Mouse (Mus musculus): ENCODE measurements around the gene Sergef. TPM values are rescaled to one million over a fixed set of nuclear protein-coding genes. Genes with fewer than 3 reads are reported as not detected.

The Sergef gene
- total and polyA plus RNA-seq, 2 experiments from 2014 or later, result 7.5 to 7.9 TPM

DNA sequence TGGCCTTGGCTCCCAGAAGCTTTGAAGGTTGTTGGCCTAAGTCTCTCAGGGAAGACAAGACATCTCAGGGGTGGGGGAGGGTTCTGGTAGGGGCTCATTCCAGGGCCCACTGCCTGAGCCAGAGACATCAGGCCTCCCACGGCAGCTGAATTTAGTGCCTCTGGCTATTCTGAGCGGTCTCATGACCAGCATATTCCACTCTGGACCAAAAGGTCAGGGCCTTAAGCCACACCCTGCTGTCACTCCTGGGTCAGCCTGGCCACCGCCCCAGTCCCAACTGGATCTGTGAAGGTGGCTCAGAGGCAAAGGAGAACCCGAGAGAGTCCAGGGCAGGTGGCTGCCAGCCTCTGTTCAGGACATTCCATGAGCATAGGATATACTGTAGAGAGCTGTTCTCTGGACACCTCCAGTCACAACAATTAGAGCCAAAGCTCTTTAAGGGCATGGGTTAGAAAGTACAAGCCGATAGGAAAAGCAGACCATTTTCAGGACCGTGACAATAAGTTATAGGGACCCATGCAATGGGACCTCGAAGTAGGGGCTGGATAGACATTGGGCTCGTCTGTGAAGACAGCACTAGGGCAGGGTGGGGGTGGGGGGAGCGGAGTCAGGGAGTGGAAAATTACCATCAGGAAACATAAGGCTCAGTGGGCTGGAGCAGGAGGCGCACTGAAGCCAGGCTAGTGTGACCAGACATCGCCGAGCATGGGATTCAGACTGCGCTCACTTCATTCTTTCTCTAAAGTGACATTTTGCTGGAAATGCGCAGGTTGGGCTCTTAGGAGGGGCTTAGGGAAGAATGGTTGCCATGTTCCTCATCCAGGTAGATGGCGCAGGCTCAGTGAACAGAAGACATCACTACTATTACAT is 235.8 kb downstream of the Sergef start:
- no peak for ATAC-seq (ENCODE audit: insufficient read depth, low read depth)
- TF ChIP-seq EP300 (IDR thresholded peaks at IDR 0.05; ENCODE audit: low read depth), result no peak
- no peak overlapping the region for H3K4me3 ChIP-seq (ENCODE audit: low read depth, low read length)
- no peak overlapping the region for H3K4me2 ChIP-seq (ENCODE audit: low read depth, low read length)
- no peak for DNase-seq (ENCODE audit: low spot score)
- no peaks in the 10 kb centered on the region for H3K4me1 ChIP-seq (ENCODE audit: control insufficient read depth, insufficient read depth)
- WGBS, result 76% methylated on average over 15 of the region's 15 CpGs
- H3K27ac ChIP-seq (ENCODE audit: low read depth), result no peak overlapping the region
- H3K36me3 ChIP-seq (replicated peaks; ENCODE audit: control insufficient read depth, insufficient read depth, low read length), result no peaks in the 10 kb centered on the region
- peaks cover 11% of the 10 kb centered on the region for H3K27me3 ChIP-seq (ENCODE audit: control insufficient read depth, insufficient read depth, low read length)
- no peaks in the 10 kb centered on the region for H3K9me3 ChIP-seq (replicated peaks; ENCODE audit: control insufficient read depth, low read length)
- H3K9ac ChIP-seq (replicated peaks; ENCODE audit: low read depth, low read length), result no peak overlapping the region

DNA sequence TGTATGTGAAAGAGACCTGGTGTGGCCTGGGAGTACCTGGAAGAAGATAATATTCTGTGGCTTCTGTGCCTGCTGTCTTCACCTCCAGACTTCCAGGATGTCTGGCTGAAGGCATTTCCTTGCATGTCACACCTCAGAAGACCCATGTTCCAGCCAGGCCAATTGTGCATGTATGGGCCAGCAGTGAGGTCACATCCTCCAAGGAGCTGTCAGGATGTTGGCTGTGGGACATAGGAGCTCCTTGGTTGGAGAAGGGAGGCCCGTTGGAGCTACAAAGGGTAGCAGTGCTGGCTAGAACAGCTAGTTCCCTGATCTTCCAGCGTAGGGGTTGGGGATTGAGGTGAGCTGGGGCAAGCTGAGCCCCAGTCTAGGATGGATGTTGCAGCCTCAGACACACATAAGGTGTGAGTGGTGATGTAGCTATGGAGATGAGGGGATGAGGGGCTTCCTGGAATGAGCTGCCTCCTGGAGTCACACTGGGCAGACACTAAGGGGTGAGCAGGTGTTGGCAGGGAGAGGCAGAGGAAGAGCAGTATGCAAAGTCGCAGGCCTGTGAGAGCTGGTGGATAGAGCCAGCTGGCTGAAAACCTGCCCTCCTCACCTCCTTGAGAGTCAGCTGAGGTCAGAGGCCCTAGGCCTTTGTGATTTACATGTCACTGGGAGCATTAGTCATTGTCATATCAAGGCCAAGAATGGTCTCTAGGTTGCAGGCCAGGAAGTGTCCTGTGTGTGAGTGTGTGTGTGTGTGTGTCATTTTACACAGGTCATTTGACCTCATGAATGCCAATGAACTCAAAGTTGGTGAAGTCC is 238.0 kb downstream of the Sergef start:
- ATAC-seq (ENCODE audit: insufficient read depth, low read depth) (no peak), DNase-seq (ENCODE audit: low spot score) (no peak)
- Histone ChIP-seq H3K9ac (replicated peaks; ENCODE audit: low read depth, low read length) (no peak overlapping the region), H3K4me3 (ENCODE audit: low read depth, low read length) (no peak overlapping the region), H3K27me3 (ENCODE audit: control insufficient read depth, insufficient read depth, low read length) (peaks cover 34% of the 10 kb centered on the region), H3K27ac (ENCODE audit: low read depth) (no peak overlapping the region), H3K9me3 (replicated peaks; ENCODE audit: control insufficient read depth, low read length) (no peaks in the 10 kb centered on the region), H3K4me1 (ENCODE audit: control insufficient read depth, insufficient read depth) (no peaks in the 10 kb centered on the region), H3K36me3 (replicated peaks; ENCODE audit: control insufficient read depth, insufficient read depth, low read length) (no peaks in the 10 kb centered on the region), H3K4me2 (ENCODE audit: low read depth, low read length) (no peak overlapping the region)
- WGBS, result 69% methylated on average over 3 of the region's 3 CpGs
- TF ChIP-seq CTCF (IDR thresholded peaks at IDR 0.05; ENCODE audit: low read depth), result no peak
- TF ChIP-seq EP300 (IDR thresholded peaks at IDR 0.05; ENCODE audit: low read depth), result no peak

DNA sequence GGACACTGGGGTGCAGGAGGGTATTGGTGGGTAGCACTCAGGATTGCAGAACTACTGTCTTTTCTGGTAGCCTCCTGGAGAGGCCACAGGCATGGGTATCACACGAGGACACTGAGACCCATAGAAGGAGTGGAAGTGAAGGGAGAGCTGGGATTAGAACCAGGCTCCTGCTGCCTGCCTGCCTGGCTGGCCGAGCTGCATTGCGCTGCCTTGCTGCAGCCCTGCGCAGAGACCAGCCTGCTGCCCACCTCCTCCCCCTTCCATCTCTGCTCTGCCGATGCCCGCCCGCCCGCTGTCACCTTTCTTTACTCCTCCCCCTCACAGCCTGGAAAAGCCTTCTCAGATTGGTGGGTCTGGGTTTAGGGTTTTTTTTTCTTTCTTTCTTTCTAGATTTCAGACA is 239.3 kb downstream of the Sergef start:
- no peaks in the 10 kb centered on the region for H3K36me3 ChIP-seq (replicated peaks; ENCODE audit: control insufficient read depth, insufficient read depth, low read length)
- H3K9me3 ChIP-seq (replicated peaks; ENCODE audit: control insufficient read depth, low read length), result no peaks in the 10 kb centered on the region
- DNase-seq (ENCODE audit: low spot score) (no peak), ATAC-seq (ENCODE audit: insufficient read depth, low read depth) (no peak)
- 40% methylated on average over 8 of the region's 8 CpGs for WGBS
- no peak overlapping the region for H3K4me3 ChIP-seq (ENCODE audit: low read depth, low read length)
- no peak overlapping the region for H3K4me2 ChIP-seq (ENCODE audit: low read depth, low read length)
- peaks cover 7% of the 10 kb centered on the region; the same call in 1 of the 2 replicates for H3K4me1 ChIP-seq (ENCODE audit: control insufficient read depth, insufficient read depth)
- no peak for TF ChIP-seq CTCF (IDR thresholded peaks at IDR 0.05; ENCODE audit: low read depth)
- no peak for TF ChIP-seq EP300 (IDR thresholded peaks at IDR 0.05; ENCODE audit: low read depth)
- peaks cover 46% of the 10 kb centered on the region for H3K27me3 ChIP-seq (ENCODE audit: control insufficient read depth, insufficient read depth, low read length)
- no peak overlapping the region for H3K9ac ChIP-seq (replicated peaks; ENCODE audit: low read depth, low read length)
- H3K27ac ChIP-seq (ENCODE audit: low read depth), result no peak overlapping the region

DNA sequence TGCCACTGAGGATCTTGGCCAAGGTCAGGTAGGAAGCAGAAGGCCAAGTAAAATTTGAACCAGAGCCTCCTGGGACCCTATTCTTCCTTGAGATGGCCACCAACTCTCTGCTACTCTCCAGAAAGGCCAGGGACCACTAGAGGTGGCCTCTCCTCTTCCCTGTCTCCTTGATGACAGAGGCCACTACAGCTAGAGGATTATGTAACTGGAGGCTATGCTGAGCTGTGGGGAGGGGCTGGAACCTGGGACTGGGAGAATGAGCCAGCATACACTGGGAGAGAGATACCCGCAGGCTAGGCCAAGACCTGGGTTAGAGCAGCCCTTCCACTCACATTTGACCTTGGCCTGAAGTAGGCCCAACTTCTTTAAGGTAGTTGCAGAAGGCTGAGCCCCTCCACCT is 239.9 kb downstream of the Sergef start:
- no peak overlapping the region for H3K4me3 ChIP-seq (ENCODE audit: low read depth, low read length)
- no peak overlapping the region for H3K4me2 ChIP-seq (ENCODE audit: low read depth, low read length)
- H3K27ac ChIP-seq (ENCODE audit: low read depth), result no peak overlapping the region
- H3K9me3 ChIP-seq (replicated peaks; ENCODE audit: control insufficient read depth, low read length), result no peaks in the 10 kb centered on the region
- 94% methylated on average over 1 of the region's 1 CpGs for WGBS
- no peak for DNase-seq (ENCODE audit: low spot score)
- no peaks in the 10 kb centered on the region for H3K36me3 ChIP-seq (replicated peaks; ENCODE audit: control insufficient read depth, insufficient read depth, low read length)
- ATAC-seq (ENCODE audit: insufficient read depth, low read depth), result no peak
- peaks cover 7% of the 10 kb centered on the region; the same call in 1 of the 2 replicates for H3K4me1 ChIP-seq (ENCODE audit: control insufficient read depth, insufficient read depth)
- no peak overlapping the region for H3K9ac ChIP-seq (replicated peaks; ENCODE audit: low read depth, low read length)
- peaks cover 53% of the 10 kb centered on the region for H3K27me3 ChIP-seq (ENCODE audit: control insufficient read depth, insufficient read depth, low read length)
- TF ChIP-seq EP300 (IDR thresholded peaks at IDR 0.05; ENCODE audit: low read depth) (no peak), CTCF (IDR thresholded peaks at IDR 0.05; ENCODE audit: low read depth) (no peak)

DNA sequence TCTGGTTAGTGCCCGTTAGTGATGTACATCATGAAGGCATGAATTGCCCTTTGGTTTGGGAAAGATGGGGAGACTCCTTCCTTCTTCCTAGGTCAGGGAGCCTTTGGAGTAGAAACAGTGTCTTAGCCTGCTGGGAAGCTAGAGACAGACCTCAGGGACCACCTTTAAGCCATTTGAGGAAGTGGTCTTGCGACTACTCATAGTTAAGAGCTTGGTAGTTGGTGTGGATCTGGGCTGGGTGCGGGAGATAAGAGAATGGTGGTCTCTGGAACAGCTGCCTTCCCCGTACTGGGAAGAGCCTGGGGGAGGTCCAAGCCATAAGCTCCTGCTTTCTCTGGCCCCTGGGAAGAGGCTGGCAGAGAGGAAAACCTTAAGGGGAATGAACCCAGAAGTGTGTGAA is 241.0 kb downstream of the Sergef start:
- Histone ChIP-seq H3K27me3 (ENCODE audit: control insufficient read depth, insufficient read depth, low read length) (peaks cover 64% of the 10 kb centered on the region), H3K36me3 (replicated peaks; ENCODE audit: control insufficient read depth, insufficient read depth, low read length) (no peaks in the 10 kb centered on the region), H3K4me3 (ENCODE audit: low read depth, low read length) (no peak overlapping the region), H3K4me1 (ENCODE audit: control insufficient read depth, insufficient read depth) (peaks cover 7% of the 10 kb centered on the region; the same call in 1 of the 2 replicates), H3K4me2 (ENCODE audit: low read depth, low read length) (no peak overlapping the region), H3K9ac (replicated peaks; ENCODE audit: low read depth, low read length) (no peak overlapping the region), H3K27ac (ENCODE audit: low read depth) (no peak overlapping the region), H3K9me3 (replicated peaks; ENCODE audit: control insufficient read depth, low read length) (no peaks in the 10 kb centered on the region)
- DNase-seq (ENCODE audit: low spot score) (no peak), ATAC-seq (ENCODE audit: insufficient read depth, low read depth) (no peak)
- no peak for TF ChIP-seq EP300 (IDR thresholded peaks at IDR 0.05; ENCODE audit: low read depth)
- 40% methylated on average over 4 of the region's 4 CpGs for WGBS
